Mouse (Mus musculus): ENCODE measurements around the gene Abhd17a. TPM values are rescaled to one million over a fixed set of nuclear protein-coding genes. Genes with fewer than 3 reads are reported as not detected.

Gene Abhd17a
- total and polyA plus RNA-seq, 3 experiments, result 37.2 to 49.1 (median 48.0) TPM

- TF ChIP-seq POLR2AphosphoS2 (IDR thresholded peaks at IDR 0.05; ENCODE audit: low read depth, low read length) (no peak), CHD1 (IDR thresholded peaks at IDR 0.05; ENCODE audit: low read depth, low read length) (0 out of 2 replicates have a peak, but pooled peaks have one; percentile 56), ZNF384 (IDR thresholded peaks at IDR 0.05; ENCODE audit: low read depth, low read length) (no peak), SMC3 (IDR thresholded peaks at IDR 0.05; ENCODE audit: low read depth, low read length) (no peak), HCFC1 (IDR thresholded peaks at IDR 0.05; ENCODE audit: low read depth, low read length) (no peak; the same call in 1 of the 2 replicates)
Measured at GRCm38 (mm10) chr10:80576351-80577194, 13.6 kb downstream of the Abhd17a start (continued).

- DNase-seq (ENCODE audit: extremely low read depth), result no peak
- dilution Hi-C loops (cut with MboI; ENCODE audit: extremely low pct_ligation_motif_present, extremely low pct_unique_long_range_greater_than_20kb, low sequenced_read_pairs), result no loop called here
- no peak for TF ChIP-seq USF2 (conservative IDR thresholded peaks at IDR 0.05; ENCODE audit: low read depth, low read length)
- no peak for TF ChIP-seq NELFE (IDR thresholded peaks at IDR 0.05; ENCODE audit: low read depth, low read length)
- no peak for TF ChIP-seq NRF1 (IDR thresholded peaks at IDR 0.05; ENCODE audit: low read depth, low read length)
- no peak for TF ChIP-seq TCF12 (IDR thresholded peaks at IDR 0.05; ENCODE audit: low read depth, low read length)
- TF ChIP-seq MEF2A (IDR thresholded peaks at IDR 0.05; ENCODE audit: borderline replicate concordance, low read depth, low read length), result no peak
- no peak for TF ChIP-seq MXI1 (IDR thresholded peaks at IDR 0.05; ENCODE audit: low read depth, low read length)
- TF ChIP-seq EP300 (IDR thresholded peaks at IDR 0.05; ENCODE audit: low read length), result no peak
- TF ChIP-seq POLR2AphosphoS2 (IDR thresholded peaks at IDR 0.05; ENCODE audit: low read depth, low read length), result no peak
- no peak for TF ChIP-seq ZKSCAN1 (IDR thresholded peaks at IDR 0.05; ENCODE audit: borderline replicate concordance, low read depth, low read length)
- no peak for TF ChIP-seq SIN3A (IDR thresholded peaks at IDR 0.05; ENCODE audit: low read length)
- H3K79me2 ChIP-seq (replicated peaks; ENCODE audit: control insufficient read depth, extremely low read depth, insufficient read depth, poor library complexity, severe bottlenecking), result peaks cover 55% of the 10 kb centered on the region
- no peaks in the 10 kb centered on the region for H3K27me3 ChIP-seq (replicated peaks)
- no peaks in the 10 kb centered on the region for H3K9me3 ChIP-seq (replicated peaks; ENCODE audit: low read length)
- H3K27ac ChIP-seq (ENCODE audit: insufficient read depth, low read depth), result peak overlapping the region; percentile 11; the same call in 1 of the 2 replicates
- H3K9ac ChIP-seq (ENCODE audit: insufficient read depth, low read depth), result peak overlapping the region; percentile 87
- peak overlapping the region; percentile 52; the same call in 1 of the 2 replicates for H3K4me2 ChIP-seq (ENCODE audit: insufficient read depth, low read depth, poor library complexity, severe bottlenecking)
- H3K4me3 ChIP-seq (replicated peaks in 1 of 3; ENCODE audit: low read depth in 2 of 3, low read length in 2 of 3, poor library complexity in 1 of 3), result peak overlapping the region; percentile 91 to 97 (median 92)
- in situ Hi-C loops (cut with MboI; ENCODE audit: low pct_ligation_motif_present, low pct_unique_long_range_greater_than_20kb, low sequenced_read_pairs), result loop anchor here (5.0 kb wide), 1 partner anchor 111 kb away; no protein-coding TSS in a partner anchor
- peaks cover 15 to 51% of the 10 kb centered on the region in 2 experiments for H3K4me1 ChIP-seq (ENCODE audit: control insufficient read depth in 1 of 2, insufficient read depth in 2 of 2)
- H3K36me3 ChIP-seq (replicated peaks in 1 of 2; ENCODE audit: control insufficient read depth in 1 of 2, insufficient read depth in 1 of 2, low read length in 1 of 2), result peaks cover 0 to 20% of the 10 kb centered on the region in 2 experiments
Measured at GRCm38 (mm10) chr10:80575925-80576324, 14.2 kb downstream of the Abhd17a start.

- Histone ChIP-seq H3K79me2 (replicated peaks; ENCODE audit: control insufficient read depth, extremely low read depth, insufficient read depth, poor library complexity, severe bottlenecking) (peaks cover 62% of the 10 kb centered on the region), H3K4me3 (replicated peaks in 1 of 3; ENCODE audit: low read depth in 2 of 3, low read length in 2 of 3, poor library complexity in 1 of 3) (peak overlapping the region in 1 of 3 experiments; percentile 91), H3K4me2 (ENCODE audit: insufficient read depth, low read depth, poor library complexity, severe bottlenecking) (peak overlapping the region; percentile 52), H3K4me1 (ENCODE audit: control insufficient read depth in 1 of 2, insufficient read depth in 2 of 2) (peaks cover 13 to 48% of the 10 kb centered on the region in 2 experiments), H3K9me3 (replicated peaks; ENCODE audit: low read length) (no peaks in the 10 kb centered on the region), H3K36me3 (replicated peaks in 1 of 2; ENCODE audit: control insufficient read depth in 1 of 2, insufficient read depth in 1 of 2, low read length in 1 of 2) (peaks cover 0 to 18% of the 10 kb centered on the region in 2 experiments), H3K27ac (ENCODE audit: insufficient read depth, low read depth) (0 out of 2 replicates have a peak overlapping the region, but pooled peaks have one; percentile 6), H3K27me3 (replicated peaks) (no peaks in the 10 kb centered on the region), H3K9ac (ENCODE audit: insufficient read depth, low read depth) (peak overlapping the region; percentile 87; the same call in 1 of the 2 replicates)
- dilution Hi-C loops (cut with MboI; ENCODE audit: extremely low pct_ligation_motif_present, extremely low pct_unique_long_range_greater_than_20kb, low sequenced_read_pairs), result no loop called here
- no peak for DNase-seq (ENCODE audit: extremely low read depth)
- in situ Hi-C loops (cut with MboI; ENCODE audit: low pct_ligation_motif_present, low pct_unique_long_range_greater_than_20kb, low sequenced_read_pairs), result loop anchor here (5.0 kb wide), 1 partner anchor 112 kb away; no protein-coding TSS in a partner anchor
- TF ChIP-seq BHLHE40 (IDR thresholded peaks at IDR 0.05; ENCODE audit: low read depth, low read length), result no peak
- TF ChIP-seq HCFC1 (IDR thresholded peaks at IDR 0.05; ENCODE audit: low read depth, low read length), result no peak
- no peak for TF ChIP-seq ETS1 (conservative IDR thresholded peaks at IDR 0.05; ENCODE audit: low read depth, low read length)
- TF ChIP-seq ZKSCAN1 (IDR thresholded peaks at IDR 0.05; ENCODE audit: borderline replicate concordance, low read depth, low read length), result no peak
- TF ChIP-seq MXI1 (IDR thresholded peaks at IDR 0.05; ENCODE audit: low read depth, low read length), result no peak
- no peak for TF ChIP-seq MYC (IDR thresholded peaks at IDR 0.05; ENCODE audit: low read depth, low read length)
- TF ChIP-seq CHD2 (IDR thresholded peaks at IDR 0.05; ENCODE audit: low read length), result no peak
- TF ChIP-seq SMC3 (IDR thresholded peaks at IDR 0.05; ENCODE audit: low read depth, low read length), result no peak
- TF ChIP-seq JUND (conservative IDR thresholded peaks at IDR 0.05; ENCODE audit: low read depth, low read length), result no peak
- TF ChIP-seq UBTF (IDR thresholded peaks at IDR 0.05; ENCODE audit: low read depth, low read length), result no peak
- TF ChIP-seq ZMIZ1 (IDR thresholded peaks at IDR 0.05; ENCODE audit: low read depth, low read length), result no peak
- no peak for TF ChIP-seq ZNF384 (IDR thresholded peaks at IDR 0.05; ENCODE audit: low read depth, low read length)
- no peak for TF ChIP-seq MAZ (IDR thresholded peaks at IDR 0.05; ENCODE audit: low read depth, low read length)
- no peak for TF ChIP-seq MAX (IDR thresholded peaks at IDR 0.05; ENCODE audit: low read length)
Measured at GRCm38 (mm10) chr10:80574896-80575295, 15.2 kb downstream of the Abhd17a start.

All from CH12.LX (cell line).